Mouse (Mus musculus) kidney, adult 10 weeks (tissue): ENCODE measurements around the gene Clca4a. TPM values are rescaled to one million over a fixed set of nuclear protein-coding genes. Genes with fewer than 3 reads are reported as not detected.

ENCODE experiments used
- polyA plus RNA-seq: library from polyadenylated mRNA; stranded (reverse); fragments of 350-450 nt; fragmentation: Illumina TruSeq; extraction: RNeasy Lipid Tissue Mini Kit (QIAGEN cat#74804); gene quantifications from one replicate; pipeline ENCODE4 v1.2.3, GENCODE M21; 2014; ENCODE audit warnings: low read depth, low replicate concordance

Gene Clca4a
- polyA plus RNA-seq, result 0.20 TPM

GRCm38 (mm10) chr3:144974945-144975344 lies at the start of gene Clca4a:
TSS of gene Clca4a (minus strand) at chr3:144975045.

DNA sequence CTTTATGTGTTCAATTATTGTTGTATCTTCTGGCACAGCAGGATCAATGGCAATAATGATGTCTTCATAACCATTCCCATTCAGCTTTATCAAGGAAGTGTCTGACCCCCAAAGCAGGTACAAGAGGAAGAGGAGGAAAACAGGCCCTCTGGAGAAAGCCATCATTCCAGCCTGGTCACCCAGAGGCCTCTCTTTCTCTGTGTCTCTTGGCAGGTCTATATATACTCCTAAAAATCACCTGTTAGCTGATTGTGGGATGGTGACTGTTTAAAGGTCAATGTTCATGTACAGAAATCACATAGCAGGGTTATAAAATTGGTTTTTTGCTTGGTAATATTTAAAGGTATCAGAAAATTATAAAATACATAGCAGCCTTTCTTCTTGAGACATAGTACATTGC lies 42.5 kb downstream of the Clca4a start, which contains the start of gene Clca4b:
Gene Clca4b (minus strand): TSS at position 195 of the 400 bp plus-strand sequence.

Other genes with a start within 250 kb of the Clca4a start
- 10.2 TPM for gene Clca3a1, start 214.1 kb downstream of the Clca4a start, polyA plus RNA-seq
- gene Clca3a2, start 155.6 kb downstream of the Clca4a start, polyA plus RNA-seq, result 1.1 TPM
- gene Clca3b, start 125.7 kb downstream of the Clca4a start, polyA plus RNA-seq, result not detected
- gene Clca4b, start 42.5 kb downstream of the Clca4a start, polyA plus RNA-seq, result 0.61 TPM
- not detected for gene Clca1, start 57.7 kb upstream of the Clca4a start, polyA plus RNA-seq
- 0.32 TPM for gene Clca2, start 124.4 kb upstream of the Clca4a start, polyA plus RNA-seq
- 52.4 TPM for gene Odf2l, start 143.5 kb upstream of the Clca4a start, polyA plus RNA-seq